Mouse (Mus musculus): ENCODE results near the gene Psmc2.

The Psmc2 gene

GRCm38 (mm10) chr5:21785053-21785452 lies at the start of gene Psmc2, which contains the start of gene Dnajc2:
Gene Psmc2, plus strand, starts transcription at chr5:21785283.
Gene Dnajc2, minus strand, starts transcription at chr5:21785251.
- peak; percentile 80 for DNase-seq (ENCODE audit: low read depth, low spot score)

GRCm38 (mm10) chr5:21735584-21735983 lies 49.5 kb upstream of the Psmc2 start:
- peak; percentile 45 for DNase-seq (ENCODE audit: low read depth, low spot score)

- DNase-seq (ENCODE audit: low read depth, low spot score): no peak
These were observed 49.0 kb upstream of the Psmc2 start for GRCm38 (mm10) chr5:21736046-21736445.

GRCm38 (mm10) chr5:21736956-21737585 lies 48.0 kb upstream of the Psmc2 start, which contains the start of gene Pmpcb:
Gene Pmpcb, plus strand, starts transcription at chr5:21737141.
- peak; percentile 70 for DNase-seq (ENCODE audit: low read depth, low spot score)

GRCm38 (mm10) chr5:21737620-21738019 lies 47.5 kb upstream of the Psmc2 start:
- DNase-seq (ENCODE audit: low read depth, low spot score): no peak

DNA sequence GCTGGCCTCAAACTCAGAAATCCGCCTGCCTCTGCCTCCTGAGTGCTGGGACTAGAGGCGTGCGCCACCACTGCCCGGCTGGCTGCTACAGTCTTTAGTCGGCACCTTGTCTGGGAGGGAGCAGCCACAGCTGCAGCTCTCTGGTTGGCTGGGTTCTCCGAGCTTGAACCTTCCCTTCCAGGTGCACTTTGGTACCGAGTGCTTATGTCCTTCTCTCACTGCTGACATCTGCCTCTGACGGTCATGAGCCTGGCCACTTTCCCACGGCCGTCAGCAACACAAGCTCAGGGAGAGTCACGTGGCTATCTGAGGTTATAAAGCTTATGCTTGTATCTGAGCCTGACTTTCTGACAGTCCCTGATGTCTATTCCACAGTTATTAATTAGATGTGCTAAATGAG lies 46.0 kb upstream of the Psmc2 start:
- no peak for DNase-seq (ENCODE audit: low read depth, low spot score)

DNA sequence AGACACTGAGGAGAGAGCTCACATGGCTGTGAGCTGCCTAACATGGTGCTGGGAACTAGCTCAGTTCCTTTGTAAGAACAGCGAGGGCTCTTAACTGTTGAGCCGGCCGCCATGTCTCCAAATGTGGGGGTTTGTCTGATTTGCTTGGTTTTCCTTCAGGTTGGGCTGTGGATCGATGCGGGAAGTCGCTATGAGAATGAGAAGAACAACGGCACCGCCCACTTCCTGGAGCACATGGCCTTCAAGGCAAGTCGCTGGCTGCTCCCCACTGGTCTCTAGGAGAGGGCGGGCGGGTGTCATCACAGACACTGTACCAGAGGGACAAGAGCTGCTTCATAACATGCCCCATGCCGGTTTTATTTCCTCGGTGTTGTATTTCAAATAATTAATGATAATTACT lies 45.2 kb upstream of the Psmc2 start:
- no peak for DNase-seq (ENCODE audit: low read depth, low spot score)

DNA sequence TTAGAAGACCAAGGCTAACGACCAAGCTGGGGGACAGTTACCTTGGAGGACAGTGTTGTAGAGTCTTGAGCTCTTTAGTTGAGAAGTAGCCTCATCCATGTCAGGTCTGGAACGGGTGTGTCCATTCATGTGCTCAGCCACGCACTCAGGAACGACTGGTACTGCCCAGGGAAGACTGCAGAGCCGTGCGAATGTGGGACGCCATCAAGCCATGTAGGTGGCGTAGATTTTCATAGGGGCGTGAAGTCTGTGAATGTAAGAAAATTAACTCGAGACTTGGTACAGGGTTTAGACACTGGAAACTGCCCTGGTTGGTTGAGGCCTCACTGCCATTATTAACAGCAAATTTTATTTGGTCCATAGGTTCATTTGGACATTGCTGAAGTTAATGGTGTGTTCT lies 41.5 kb upstream of the Psmc2 start:
- no peak for DNase-seq (ENCODE audit: low read depth, low spot score)

DNA sequence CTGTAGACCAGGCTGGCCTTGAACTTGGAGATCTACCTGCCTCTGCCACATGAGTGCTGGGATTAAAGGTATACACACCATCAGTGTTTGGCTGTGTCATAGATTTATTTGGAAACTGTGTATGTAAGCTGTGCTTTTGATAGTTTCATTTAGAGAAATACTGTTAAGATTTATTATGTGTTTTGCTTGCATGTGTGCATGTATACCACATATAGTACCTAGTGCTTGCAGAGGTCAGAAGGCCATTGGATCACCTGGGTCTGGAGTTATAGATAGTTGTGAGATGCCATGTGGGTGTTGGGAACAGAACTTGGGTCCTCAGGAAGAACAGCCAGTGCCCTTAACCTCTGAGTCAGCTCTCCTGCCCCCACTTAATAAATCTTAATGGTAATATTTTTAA lies 40.4 kb upstream of the Psmc2 start:
- no peak for DNase-seq (ENCODE audit: low read depth, low spot score)

DNA sequence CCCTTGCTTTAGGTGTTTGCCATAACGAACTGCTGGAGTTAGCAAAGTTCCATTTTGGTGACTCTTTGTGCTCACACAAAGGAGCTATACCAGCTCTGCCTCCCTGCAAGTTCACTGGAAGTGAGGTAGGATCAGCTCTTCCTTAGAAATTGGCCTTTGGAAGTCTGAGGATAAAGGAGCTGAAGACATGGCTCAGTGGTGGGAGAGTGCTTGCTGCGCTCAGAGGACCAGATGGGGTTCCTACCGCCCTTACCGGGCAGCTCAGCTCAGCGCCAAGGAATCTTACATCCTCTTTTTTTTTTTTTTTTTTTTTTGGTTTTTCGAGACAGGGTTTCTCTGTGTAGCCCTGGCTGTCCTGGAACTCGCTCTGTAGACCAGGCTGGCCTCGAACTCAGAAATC lies 39.1 kb upstream of the Psmc2 start:
- no peak for DNase-seq (ENCODE audit: low read depth, low spot score)

DNA sequence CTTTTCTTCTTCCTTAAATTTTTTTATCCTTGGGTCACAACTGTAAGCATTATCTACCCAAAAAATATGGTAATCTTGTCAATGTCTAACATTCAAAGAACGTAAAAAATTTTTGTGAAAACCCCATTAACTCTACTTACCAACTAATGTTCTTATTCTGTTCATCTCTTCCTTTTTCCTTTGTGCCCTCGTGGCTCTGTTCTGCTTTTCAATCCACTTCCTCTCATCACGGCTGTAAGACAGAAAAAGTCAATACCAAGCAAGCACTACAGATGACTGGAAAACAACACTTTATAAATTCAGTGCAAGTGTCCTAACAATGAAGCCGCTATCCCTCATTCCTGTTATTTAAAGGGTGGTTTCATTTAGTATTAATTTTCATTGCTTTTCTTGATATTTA lies 16.6 kb upstream of the Psmc2 start:
- no peak for DNase-seq (ENCODE audit: low read depth, low spot score)

GRCm38 (mm10) chr5:21769841-21770240 lies 15.2 kb upstream of the Psmc2 start:
- no peak for DNase-seq (ENCODE audit: low read depth, low spot score)

- no peak for DNase-seq (ENCODE audit: low read depth, low spot score)
These were observed 8.6 kb upstream of the Psmc2 start for GRCm38 (mm10) chr5:21776491-21776890.

GRCm38 (mm10) chr5:21784161-21785052 lies 676 bp upstream of the Psmc2 start:
- DNase-seq (ENCODE audit: low read depth, low spot score): no peak

DNA sequence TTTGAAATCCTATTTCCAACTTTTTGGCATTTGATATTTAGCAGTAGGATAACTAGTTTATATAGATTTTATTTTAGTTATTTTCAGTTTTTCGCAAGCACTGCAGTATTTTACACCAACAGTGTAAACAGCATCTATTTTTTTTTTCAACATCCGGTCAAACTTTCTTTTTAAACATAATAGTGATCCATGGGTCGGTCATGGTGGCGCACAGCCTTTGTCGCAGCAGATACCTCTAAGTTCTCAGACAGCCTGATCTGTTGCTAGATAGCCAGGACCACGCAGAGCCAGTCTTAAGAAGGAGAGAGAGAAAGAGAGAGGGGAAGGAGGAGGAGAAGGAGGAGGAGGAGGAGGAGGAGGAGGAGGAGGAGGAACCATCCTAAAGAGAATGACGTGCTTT lies 693 bp downstream of the Psmc2 start:
- no peak for DNase-seq (ENCODE audit: low read depth, low spot score)

- DNase-seq (ENCODE audit: low read depth, low spot score): peak; percentile 89
These were observed 1.4 kb downstream of the Psmc2 start for GRCm38 (mm10) chr5:21786258-21787185.

DNA sequence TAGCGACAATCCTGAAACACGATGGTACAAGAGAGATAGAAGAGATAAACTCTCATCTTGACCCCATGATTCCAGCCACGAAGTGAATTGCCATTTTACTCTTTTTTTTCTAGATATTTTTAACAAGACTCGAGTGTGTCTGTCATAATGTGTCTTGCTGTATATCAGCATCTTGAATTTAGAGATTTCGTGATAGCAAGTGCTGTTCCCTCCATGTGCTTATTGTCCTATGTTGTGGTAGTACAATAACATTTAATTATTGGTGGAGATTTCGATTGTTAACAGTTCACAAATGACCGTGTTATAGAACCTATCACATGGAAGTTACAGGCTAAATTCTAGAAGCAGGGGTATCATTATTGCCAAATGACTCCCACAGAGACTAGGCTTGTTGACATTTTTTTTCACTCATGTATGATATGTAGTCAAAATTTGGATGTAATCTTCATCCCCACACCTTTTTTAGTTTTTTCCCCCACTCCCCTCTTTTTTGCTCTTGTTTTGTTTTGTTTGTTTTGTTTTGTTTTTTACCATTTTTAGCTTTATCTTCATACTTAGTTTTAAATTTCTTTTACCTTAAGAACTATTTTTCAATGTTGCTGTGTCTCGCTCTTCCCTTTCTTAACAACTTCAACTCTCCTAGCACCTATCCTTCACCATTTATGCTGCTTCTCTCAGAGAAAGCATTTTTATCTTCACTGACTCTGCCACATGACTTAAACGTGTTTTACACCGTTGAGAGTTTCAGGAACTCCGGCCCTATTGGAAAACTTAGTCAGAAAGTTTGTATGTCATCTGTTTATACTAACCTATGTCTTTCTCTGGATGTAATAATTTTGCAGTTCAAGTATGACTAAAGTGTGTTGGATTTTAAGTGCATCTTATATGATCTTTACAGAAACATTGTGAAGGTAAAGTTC lies 2.4 kb downstream of the Psmc2 start:
- no peak for DNase-seq (ENCODE audit: low read depth, low spot score)

DNA sequence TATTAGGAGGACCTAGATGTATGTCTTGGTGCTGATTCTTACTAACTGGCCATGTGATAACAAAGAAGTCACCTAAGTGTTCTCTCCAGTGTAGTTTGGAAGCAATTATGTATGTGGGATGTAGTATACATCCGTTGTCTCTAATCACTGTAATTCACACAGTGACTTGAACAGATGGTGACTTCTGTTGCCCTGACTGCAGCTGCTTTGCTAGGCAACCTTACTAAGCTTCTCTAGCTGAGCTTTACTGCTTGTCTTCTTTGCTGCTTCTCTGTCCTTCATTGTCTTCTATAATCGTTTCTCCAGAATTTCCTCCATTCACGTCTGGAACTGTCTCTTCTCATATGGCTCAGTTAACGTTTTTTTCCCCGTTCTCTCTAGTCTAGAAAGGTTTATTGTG lies 4.0 kb downstream of the Psmc2 start:
- no peak for DNase-seq (ENCODE audit: low read depth, low spot score)

GRCm38 (mm10) chr5:21792166-21792565 lies 7.1 kb downstream of the Psmc2 start:
- DNase-seq (ENCODE audit: low read depth, low spot score): no peak

- DNase-seq (ENCODE audit: low read depth, low spot score): no peak
These were observed 17.8 kb downstream of the Psmc2 start for GRCm38 (mm10) chr5:21802907-21803306.

GRCm38 (mm10) chr5:21803691-21804188 lies 18.7 kb downstream of the Psmc2 start:
- no peak for DNase-seq (ENCODE audit: low read depth, low spot score)

Data from skeletal muscle tissue, adult 2 months (tissue).